Mouse (Mus musculus) liver, postnatal 0 days (tissue): ENCODE measurements around the gene Dhx30.

ENCODE experiments used
- CTCF ChIP-seq: sonication (generic); IDR thresholded peaks from 2 replicates; pipeline ENCODE4 v1.5.1; 2016; ENCODE audit warnings: antibody characterized with exemption, low read depth
- EP300 ChIP-seq: IDR thresholded peaks from 2 replicates; pipeline ENCODE4 v1.6.1; 2016; ENCODE audit warnings: antibody characterized with exemption, low read depth, mild to moderate bottlenecking

DNA sequence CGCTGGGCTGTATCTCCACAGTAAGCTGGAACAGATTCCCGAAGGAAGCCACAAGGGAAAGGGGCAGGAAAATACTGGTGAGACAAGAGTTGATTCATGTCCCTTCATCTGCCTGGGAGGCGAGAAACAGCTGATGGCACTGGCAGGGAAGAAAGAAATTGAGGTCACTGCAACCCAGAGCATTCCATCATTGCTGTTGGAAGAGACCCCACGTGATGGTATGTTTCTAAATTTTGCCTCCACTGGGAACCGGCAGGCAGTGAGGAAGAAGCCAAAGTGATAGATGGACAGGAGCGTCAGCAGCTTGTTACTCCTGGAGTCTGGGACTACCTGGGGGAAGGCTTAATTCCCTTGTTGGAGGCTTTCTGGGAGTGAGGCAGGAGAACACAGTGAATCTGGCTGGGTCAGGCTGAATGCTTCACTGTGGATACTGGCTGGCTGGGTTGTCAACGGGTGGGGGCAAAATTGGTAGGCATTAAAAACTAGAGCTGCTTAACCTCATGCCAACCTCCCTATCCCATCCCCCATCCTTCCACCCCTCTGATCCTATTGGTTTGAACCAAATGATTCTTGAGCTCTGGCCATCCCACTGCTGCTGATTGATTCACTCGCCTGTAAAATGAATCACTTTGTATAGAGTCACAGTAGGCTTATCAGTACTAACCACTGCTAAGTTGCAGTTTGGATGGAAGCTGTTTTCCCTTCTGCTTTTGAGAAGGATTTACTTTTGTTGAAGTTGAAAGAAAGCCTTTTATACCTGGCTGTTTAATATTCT lies 64.1 kb downstream of the Dhx30 start:
- no peak for TF ChIP-seq EP300
- no peak for TF ChIP-seq CTCF
